Mouse (Mus musculus) kidney, embryonic 14.5 days (tissue): ENCODE data around the gene Ugt3a2. TPM values are rescaled to one million over a fixed set of nuclear protein-coding genes. Genes with fewer than 3 reads are reported as not detected.

ENCODE experiments used
- ATAC-seq: fragments of 200-750 bp; cut with Nextera tagmentation; 2 replicates; pipeline ENCODE4 v1.8.0; 2017; ENCODE audit warnings: moderate number of reproducible peaks, mild to moderate bottlenecking, moderate TSS enrichment, moderate library complexity; ENCODE audit not compliant: low FRiP score, low TSS enrichment
- H3K27ac ChIP-seq: fragments of 300-500 bp; sonication (generic); 2 replicates; pipeline ENCODE4 v1.5.1; 2014; ENCODE audit warnings: low read depth, mild to moderate bottlenecking, low read length, moderate library complexity, mixed read lengths
- H3K27me3 ChIP-seq: fragments of 300-500 bp; sonication (generic); 2 replicates; pipeline ENCODE4 v1.6.1; 2014; ENCODE audit warnings: mild to moderate bottlenecking, low read length; ENCODE audit not compliant: control insufficient read depth, insufficient read depth
- H3K36me3 ChIP-seq: fragments of 300-500 bp; sonication (generic); 2 replicates; pipeline ENCODE4 v1.6.1; 2014; ENCODE audit warnings: low read length, mixed read lengths; ENCODE audit not compliant: control insufficient read depth, insufficient read depth
- H3K4me1 ChIP-seq: fragments of 300-500 bp; sonication (generic); 2 replicates; pipeline ENCODE4 v1.6.1; 2014; ENCODE audit warnings: low read length, mixed read lengths; ENCODE audit not compliant: control insufficient read depth, insufficient read depth
- H3K4me2 ChIP-seq: fragments of 300-500 bp; sonication (generic); replicated peaks from 2 replicates; pipeline ENCODE4 v1.6.1; 2014; ENCODE audit warnings: low read depth, mild to moderate bottlenecking, low read length
- H3K4me3 ChIP-seq: fragments of 300-500 bp; sonication (generic); 2 replicates; pipeline ENCODE4 v1.5.1; 2014; ENCODE audit warnings: mild to moderate bottlenecking, low read length
- H3K9ac ChIP-seq: fragments of 300-500 bp; sonication (generic); 2 replicates; pipeline ENCODE4 v1.6.1; 2014; ENCODE audit warnings: low read depth, mild to moderate bottlenecking, low read length, moderate library complexity
- H3K9me3 ChIP-seq: fragments of 300-500 bp; sonication (generic); 2 replicates; pipeline ENCODE4 v1.6.1; 2016; ENCODE audit warnings: low read length; ENCODE audit not compliant: control insufficient read depth
- WGBS: fragments of 180-500 bp; shearing (Covaris S2); extraction: QIAGEN DNeasy Blood & Tissue Kit; methylation state at CpG from one replicate; pipeline ENCODE4 v1.1.7; 2014; 5-methylcytosine and 5-hydroxymethylcytosine counted together
- polyA plus RNA-seq: library from polyadenylated mRNA; unstranded; fragments of >200 nt; fragmentation: Nextera tagmentation; extraction: Ambion mirVana; gene quantifications from 2 replicates; pipeline ENCODE4 v1.2.1, GENCODE M21; 2014

Ugt3a2 gene
- polyA plus RNA-seq, 1 experiment from 2014 or later, result not detected

GRCm38 (mm10) chr15:9376281-9376680 is 40.9 kb downstream of the Ugt3a2 start:
- H3K4me3 ChIP-seq, result no peak overlapping the region
- H3K27ac ChIP-seq, result no peak overlapping the region
- no peaks in the 10 kb centered on the region for H3K27me3 ChIP-seq
- H3K4me1 ChIP-seq, result no peaks in the 10 kb centered on the region
- ATAC-seq, result no peak
- 91% methylated on average over 7 of the region's 7 CpGs for WGBS
- H3K36me3 ChIP-seq, result no peaks in the 10 kb centered on the region
- H3K9me3 ChIP-seq, result no peaks in the 10 kb centered on the region
- H3K9ac ChIP-seq, result no peak overlapping the region
- no peak overlapping the region for H3K4me2 ChIP-seq

GRCm38 (mm10) chr15:9409475-9409874 is 74.1 kb downstream of the Ugt3a2 start:
- H3K36me3 ChIP-seq, result no peaks in the 10 kb centered on the region
- H3K27me3 ChIP-seq, result no peaks in the 10 kb centered on the region
- no peaks in the 10 kb centered on the region for H3K9me3 ChIP-seq
- H3K9ac ChIP-seq, result no peak overlapping the region
- H3K4me1 ChIP-seq, result no peaks in the 10 kb centered on the region
- ATAC-seq, result no peak
- WGBS, result 81% methylated on average over 3 of the region's 3 CpGs
- no peak overlapping the region for H3K4me2 ChIP-seq
- H3K27ac ChIP-seq, result no peak overlapping the region
- no peak overlapping the region for H3K4me3 ChIP-seq

Other genes starting within 250 kb of the Ugt3a2 start
- gene Lmbrd2, start 195.0 kb upstream of the Ugt3a2 start, polyA plus RNA-seq, result 5.8 and 5.9 TPM in 2 replicates
- 73.2 and 104 TPM in 2 replicates for gene Skp2, start 180.1 kb upstream of the Ugt3a2 start, polyA plus RNA-seq
- gene Ugt3a1, start 58.7 kb upstream of the Ugt3a2 start, polyA plus RNA-seq, result not detected in 2 replicates
- gene Capsl, start 100.5 kb downstream of the Ugt3a2 start, polyA plus RNA-seq, result 2.2 and 2.4 TPM in 2 replicates
- 0.21 TPM in 1 of 2 replicates, not detected in the other for gene Il7r, start 194.6 kb downstream of the Ugt3a2 start, polyA plus RNA-seq